Mouse (Mus musculus): ENCODE measurements at regions not wholly inside any gene's neighbourhood (a gene's known extent, or its start where the extent isn't known, plus 50 kb on each side); places are given as distances from the start of the nearest gene placed in this dataset.

DNA sequence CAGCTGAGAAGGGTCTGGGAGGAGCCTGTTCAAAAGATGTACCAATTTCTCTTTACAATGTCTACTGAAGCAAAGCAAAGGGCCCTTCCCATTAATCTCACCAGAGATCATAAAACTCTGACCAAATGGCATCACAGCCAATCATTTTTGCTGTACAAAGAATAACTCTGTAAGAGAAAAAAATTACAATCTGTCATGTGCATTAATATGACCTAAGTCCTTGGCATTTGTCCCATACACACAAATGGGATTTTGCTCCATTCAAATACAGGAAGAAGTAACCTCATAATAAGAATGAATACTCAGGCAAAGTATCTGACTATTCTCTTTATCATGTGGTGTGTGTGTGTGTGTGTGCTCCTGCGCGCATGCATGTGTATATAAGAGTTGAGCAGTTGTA lies 192.5 kb upstream of the Tmc3 start:
- TF ChIP-seq POLR2A (IDR thresholded peaks at IDR 0.05; ENCODE audit: control insufficient read depth in 1 of 2, insufficient read depth in 1 of 2, low read depth in 1 of 2, low read length in 2 of 2, poor library complexity in 1 of 2) (no peak), GATA1 (IDR thresholded peaks at IDR 0.05; ENCODE audit: low read depth, low read length) (no peak), MAX (IDR thresholded peaks at IDR 0.05; ENCODE audit: low read length) (no peak), MEF2A (IDR thresholded peaks at IDR 0.05; ENCODE audit: extremely low read depth, insufficient replicate concordance, low read depth, low read length, poor library complexity, severe bottlenecking) (no peak), ZMIZ1 (IDR thresholded peaks at IDR 0.05; ENCODE audit: low read depth, low read length) (no peak), ZC3H11A (IDR thresholded peaks at IDR 0.05; ENCODE audit: low read depth, low read length) (no peak), MAFK (IDR thresholded peaks at IDR 0.05; ENCODE audit: borderline replicate concordance, low read depth, low read length) (no peak)
